Mouse (Mus musculus) 416B (cell line): ENCODE measurements around the gene Ist1.

ENCODE experiments used
- DNase-seq: peaks from one replicate; pipeline ENCODE4 v3.0.0; 2011; ENCODE audit warnings: low read depth

Gene Ist1

DNA sequence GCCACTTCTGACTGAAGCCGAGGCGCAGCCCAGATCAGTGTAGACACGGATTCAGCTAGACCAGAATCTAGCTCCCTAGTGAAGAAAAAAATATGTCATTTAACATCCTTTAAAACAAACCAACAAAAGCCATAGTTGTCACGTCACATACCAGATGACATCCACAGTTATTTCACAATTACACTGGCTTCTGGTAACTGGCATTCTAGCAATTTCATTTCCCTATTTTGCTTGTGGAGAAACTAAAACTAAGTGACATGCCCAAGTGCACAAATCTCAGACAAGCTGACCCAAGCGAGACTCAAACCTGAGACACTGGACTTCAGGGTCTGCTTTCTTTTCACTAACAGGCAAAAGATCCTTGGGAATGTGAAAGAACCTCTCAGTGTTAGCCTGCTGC is 10.9 kb downstream of the Ist1 start:
- peak; percentile 53 for DNase-seq

DNA sequence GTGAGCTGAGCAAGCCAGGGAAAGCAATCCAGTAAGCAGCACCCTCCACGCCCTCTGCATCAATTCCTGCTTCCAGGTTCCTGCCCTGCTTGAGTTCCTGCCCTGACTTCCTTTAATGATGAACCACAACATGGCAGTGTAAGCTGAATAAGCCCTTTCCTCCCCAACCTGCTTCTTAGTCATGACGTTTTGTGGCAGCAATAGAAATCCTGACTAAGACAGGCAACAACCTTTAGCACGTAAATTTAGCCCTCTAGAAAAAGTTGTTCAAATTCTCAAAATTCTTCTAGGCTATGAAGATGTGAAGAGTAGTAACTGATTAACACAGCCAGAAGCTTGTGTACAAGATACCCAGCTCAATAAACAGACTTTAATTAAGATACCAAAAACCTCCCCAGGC is 11.5 kb downstream of the Ist1 start:
- DNase-seq: peak; percentile 13

DNA sequence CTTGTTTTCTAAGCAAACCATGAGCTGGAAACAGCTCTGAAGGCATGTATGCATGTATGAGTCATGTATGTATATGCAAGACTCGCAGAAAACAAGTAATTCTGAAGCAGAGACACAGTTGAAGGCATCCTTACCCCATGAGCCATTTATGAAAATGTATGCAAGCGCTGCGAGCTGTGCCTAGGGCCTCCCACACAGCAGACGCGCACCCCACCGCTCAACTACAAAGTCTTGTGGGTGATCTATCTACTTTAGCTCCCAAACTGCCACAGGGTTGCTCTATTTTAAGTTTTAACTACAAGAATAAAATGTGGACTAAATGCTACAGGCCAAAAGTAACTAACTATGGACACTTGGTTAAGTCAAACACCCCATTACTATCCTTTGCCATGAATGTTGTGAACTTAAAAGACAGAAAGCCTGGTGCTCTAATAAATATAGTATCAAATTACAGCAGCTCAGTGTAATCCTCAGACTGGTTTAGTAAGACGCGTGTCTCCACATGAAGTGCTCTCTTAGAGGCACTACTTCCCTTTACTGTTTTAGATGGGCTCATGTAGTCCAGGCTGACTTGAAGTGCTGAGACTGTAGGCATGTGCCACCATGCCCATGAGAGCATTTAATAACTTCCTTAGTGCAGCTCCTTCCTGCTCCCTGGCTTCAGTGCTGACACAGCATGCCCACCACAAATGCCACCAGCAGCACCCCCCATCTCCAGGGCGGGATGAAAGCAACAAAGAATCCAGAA is 17.0 kb downstream of the Ist1 start:
- no peak for DNase-seq

DNA sequence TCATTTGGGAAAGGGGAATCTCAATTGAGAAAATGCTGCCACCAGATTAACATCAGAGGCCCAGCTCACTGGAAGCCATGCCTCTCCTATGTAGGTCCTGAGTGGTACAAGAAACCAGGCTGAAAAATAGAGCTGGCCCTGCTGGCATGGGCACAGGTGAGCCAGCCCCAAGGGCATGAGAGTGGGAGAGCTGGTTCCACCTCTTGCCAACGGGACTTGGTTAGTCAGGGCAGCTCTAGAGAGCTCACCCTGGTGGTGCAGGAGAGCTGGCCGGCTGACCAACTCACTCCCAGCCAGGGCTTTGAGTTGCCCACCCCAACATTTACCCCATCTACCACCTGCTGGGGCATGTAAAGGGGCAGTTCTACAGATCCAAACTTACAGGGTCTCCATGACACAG is 19.5 kb downstream of the Ist1 start:
- DNase-seq: no peak

DNA sequence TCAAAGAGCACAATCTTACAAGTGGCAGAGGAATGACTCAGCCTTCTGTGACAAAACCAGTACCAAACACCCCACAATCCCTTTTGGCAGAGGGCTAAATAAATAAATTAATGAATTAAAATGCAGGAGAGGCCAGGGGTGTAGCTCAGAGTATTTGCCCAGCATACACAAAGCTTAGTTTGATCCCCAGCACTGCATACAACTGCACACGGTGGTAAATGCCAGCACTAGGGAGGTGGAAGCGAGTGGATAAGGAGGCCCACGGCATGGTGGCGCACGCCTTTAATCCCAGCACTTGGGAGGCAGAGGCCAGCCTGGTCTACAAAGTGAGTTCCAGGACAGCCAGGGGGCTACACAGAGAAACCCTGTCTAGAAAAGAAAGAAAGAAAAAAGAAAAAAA is 20.4 kb downstream of the Ist1 start:
- DNase-seq: no peak

DNA sequence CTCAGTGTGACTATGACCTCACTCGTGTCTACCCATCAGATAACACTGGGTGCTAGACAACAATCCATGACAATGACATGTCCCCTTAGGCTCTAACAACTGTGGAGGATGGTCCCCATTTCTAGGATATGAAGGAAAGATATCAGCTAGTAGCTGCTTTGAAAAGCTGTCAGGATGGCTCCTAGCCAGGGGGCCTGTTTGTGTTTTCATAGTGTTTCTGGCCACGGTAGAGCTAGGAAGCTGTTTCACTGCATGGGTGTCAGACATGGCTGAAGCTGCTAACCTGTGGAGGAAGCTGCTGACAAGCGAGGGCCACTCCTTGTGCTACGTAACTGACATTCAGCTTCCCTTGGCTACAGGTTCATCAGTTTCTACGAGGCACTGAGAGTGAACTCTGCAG is 26.4 kb downstream of the Ist1 start:
- DNase-seq: no peak

DNA sequence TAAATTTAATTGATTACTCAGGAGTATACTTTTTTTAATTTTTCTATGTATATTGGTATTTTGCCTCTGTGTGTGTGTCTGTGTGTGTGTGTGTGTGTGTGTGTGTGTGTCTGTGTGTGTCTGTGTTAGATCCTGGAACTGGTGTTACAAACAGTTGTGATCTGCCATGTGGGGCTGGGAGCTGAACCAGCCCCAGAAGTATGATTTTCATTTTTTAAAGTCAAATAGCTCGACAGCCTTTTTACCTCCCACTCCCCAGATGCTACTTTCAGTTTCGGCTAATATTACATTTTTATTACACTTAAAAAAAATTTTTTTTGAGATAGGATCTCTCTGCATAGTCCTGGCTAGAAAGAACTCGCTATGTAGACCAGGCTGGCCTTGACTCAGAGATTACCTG is 30.7 kb downstream of the Ist1 start:
- DNase-seq: no peak

DNA sequence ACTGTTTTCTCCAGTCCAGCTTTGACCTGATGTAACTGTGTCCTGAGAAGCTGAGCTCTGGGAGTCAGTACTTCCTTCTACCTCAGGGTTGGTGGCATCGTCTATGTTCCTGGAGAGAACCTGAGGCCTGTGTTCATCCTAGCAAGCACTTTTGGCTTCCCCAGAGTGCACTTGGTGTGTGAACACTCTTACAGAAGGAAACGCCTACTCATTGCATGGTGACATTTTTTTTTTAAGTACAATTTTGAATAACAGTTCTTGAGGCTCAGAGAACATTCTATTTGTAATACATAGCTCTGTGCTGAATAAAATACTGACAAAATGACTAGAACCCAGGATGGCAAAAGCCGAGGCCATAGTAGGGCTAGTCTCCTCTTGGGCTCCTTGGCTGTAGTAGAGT is 36.2 kb downstream of the Ist1 start:
- DNase-seq: no peak

DNA sequence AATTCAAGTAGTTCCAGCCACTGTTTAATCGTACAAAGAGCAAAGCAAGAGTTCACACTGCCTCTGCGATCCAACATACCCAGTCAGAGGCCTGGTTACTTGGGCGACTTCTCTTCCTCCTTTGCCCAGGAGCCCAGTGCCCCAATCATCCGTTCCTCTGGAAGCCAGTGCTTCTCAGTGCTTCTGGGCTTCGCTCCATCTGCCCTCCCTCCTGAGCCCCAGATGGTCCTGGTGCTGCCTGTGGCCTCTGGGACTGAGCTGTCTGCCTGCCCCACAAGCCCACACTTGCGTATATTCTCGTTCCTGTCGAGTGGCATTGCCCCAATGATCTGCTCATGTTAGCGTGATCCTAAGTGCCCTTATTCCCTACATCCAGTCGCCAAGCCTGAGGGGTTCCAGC is 42.3 kb downstream of the Ist1 start:
- no peak for DNase-seq

DNA sequence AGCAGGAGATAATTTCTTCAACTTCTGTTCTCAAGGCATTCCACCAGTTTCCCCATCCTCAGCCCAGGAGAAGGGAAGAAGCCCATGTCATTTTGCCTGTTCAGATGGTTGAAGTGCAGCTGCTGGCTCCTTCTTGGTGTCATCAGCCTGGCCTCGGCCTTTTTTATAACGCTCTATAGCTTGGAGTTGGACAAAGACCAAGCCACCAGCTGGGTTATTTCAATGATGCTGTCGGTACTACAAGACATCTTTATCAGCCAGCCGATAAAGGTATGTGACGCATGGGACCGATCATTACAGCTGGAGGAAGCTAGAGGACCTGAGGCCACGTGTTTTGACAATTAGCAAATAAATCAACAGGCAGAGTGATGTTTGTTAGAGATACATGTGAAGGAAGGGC is 44.6 kb downstream of the Ist1 start:
- no peak for DNase-seq

DNA sequence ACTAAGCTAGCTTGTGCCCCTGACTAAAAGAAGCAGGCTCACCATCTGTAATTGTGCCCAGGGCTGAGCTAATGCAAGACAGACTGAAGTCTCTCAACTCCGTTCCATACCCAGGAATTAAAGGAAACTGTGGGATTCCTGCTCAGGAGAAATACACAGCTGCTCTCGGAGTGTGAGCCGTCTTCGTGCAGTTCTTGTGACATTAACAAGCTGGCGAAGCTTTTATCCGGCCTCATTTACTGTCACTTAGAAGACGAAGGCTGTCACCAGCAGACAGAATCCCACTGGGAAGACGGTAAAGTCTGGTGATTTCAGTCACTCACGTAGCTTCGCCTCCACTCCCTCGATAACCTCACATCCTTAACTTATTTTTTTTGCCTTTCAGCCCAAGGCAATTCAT is 45.7 kb downstream of the Ist1 start:
- no peak for DNase-seq

DNA sequence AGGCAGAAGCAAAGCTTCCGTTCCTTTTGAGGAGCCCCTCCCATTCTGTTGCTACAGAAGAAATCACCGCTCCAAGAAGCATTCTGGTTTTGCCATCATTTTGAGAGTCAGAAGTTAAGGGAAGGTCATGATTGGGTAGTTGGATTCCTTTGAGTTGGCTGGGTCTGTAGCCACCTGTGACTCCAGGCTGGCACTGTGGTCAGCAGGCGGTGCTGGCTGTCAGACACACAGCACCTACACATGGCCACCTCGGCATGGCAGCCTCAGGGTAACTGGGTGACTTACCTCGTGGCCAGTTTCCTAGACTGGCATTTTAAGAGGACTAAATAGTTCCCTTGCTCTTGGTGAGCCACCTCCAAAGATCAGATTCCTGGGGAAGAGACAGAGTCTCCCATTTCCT is 51.8 kb downstream of the Ist1 start:
- no peak for DNase-seq

DNA sequence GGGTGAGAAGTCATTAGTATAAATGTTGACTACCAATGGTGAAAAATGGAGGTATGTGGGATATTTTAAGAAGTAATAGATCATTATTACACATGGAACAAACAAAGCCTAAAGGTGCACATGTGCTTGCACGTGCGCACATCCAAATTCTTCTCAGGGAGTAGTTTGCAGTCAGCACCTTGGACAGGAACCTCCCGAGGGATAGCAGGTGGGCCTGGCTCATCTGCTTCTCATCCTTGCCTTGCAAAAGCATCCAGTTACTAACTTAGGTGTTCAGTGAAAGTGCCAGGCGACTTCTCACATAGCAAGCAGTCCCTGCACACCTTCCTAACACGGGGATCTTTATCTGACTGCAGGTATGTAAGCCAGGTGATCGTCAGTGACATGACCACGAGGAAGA is 52.6 kb downstream of the Ist1 start:
- no peak for DNase-seq

DNA sequence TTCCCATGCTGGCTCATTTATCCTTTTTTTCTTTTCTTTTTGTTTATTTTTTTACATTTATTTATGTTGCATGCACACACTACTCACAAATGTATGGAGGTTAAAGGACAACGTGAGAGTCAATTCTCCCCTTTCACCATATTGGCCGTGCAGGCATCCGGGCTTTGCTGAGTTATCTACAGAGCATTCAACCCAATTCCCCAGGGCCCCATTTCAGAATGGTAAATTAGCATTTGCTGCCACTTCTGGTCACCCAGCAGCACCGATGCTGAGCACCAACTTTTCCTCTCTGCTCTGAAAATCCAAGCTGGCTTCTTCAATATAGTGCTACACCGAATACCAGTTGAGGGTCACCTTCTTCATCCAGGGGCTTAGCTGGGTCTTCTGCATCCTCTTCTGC is 54.2 kb downstream of the Ist1 start:
- DNase-seq: no peak

DNA sequence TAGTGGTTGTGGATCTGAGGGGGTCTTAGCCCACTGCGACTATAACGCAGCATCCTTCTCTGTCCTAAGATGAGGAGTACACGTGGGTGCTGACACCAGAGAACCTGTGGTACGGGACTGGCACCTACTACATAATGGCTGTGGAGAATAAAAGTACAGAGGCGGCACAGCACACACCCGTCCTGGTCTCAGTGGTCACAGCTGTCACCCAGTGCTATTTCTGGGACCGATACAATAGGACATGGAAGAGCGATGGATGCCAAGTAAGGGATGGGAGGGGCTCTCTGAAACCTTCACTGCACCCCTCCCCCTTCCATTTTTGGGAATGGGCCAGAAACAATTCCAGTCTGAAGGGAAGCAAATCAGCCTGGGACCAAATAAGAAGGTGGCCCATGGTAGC is 57.9 kb downstream of the Ist1 start:
- DNase-seq: no peak

DNA sequence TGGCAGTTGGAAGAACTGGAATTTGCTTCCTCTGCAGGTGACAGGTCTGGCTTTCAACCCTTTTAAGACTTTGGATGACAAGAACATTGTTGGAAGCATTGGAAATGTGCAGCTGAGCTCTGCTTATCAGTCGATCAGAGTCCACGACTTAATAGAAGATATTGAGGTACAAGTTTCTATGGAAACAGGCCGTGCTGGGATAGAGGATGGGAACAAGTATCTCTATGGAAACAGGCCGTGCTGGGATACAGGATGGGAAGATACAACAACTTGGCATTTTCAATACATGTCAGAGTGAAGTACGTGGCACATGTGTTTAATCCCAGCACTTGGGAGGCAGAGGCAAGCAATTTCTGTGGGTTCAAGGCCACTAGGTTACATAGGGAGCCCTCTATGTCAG is 60.6 kb downstream of the Ist1 start:
- DNase-seq: no peak

DNA sequence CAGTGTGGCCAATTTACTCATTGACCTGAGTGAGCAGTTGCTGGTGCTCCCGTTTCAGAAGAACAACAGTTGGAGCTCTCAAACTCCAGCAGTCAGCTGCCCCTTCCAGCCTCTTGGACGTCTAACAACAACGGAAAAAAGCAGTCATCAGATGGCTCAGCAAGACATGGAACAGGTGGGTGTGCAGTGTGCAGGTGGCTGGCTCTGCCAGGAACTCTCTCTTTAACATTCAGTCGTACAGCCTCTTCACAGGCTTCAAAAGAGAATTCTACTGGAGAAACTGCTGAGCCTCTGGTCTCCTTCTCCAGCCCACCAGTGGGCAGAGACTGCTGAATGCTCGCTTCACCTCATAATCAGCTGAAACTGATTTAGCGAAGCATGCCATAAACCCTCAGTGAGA is 64.4 kb downstream of the Ist1 start:
- no peak for DNase-seq
